Mouse (Mus musculus) retina, postnatal 7 days (tissue): ENCODE data around the gene Abhd14a.

Experiments used
- DNase-seq: peaks from one replicate; pipeline ENCODE4 v3.0.0-alpha.2; 2012; ENCODE audit warnings: low read depth, low spot score

The Abhd14a gene

GRCm38 (mm10) chr9:106452351-106452750 is 4.9 kb upstream of the Abhd14a start:
- DNase-seq = no peak

GRCm38 (mm10) chr9:106451899-106452298 is 4.4 kb upstream of the Abhd14a start:
- no peak for DNase-seq

GRCm38 (mm10) chr9:106451298-106451697 is 3.8 kb upstream of the Abhd14a start:
- DNase-seq = no peak

GRCm38 (mm10) chr9:106450661-106451060 is 3.2 kb upstream of the Abhd14a start:
- DNase-seq = no peak

GRCm38 (mm10) chr9:106449947-106450346 is 2.5 kb upstream of the Abhd14a start:
- no peak for DNase-seq

GRCm38 (mm10) chr9:106448498-106449031 is 1.1 kb upstream of the Abhd14a start:
- no peak for DNase-seq

GRCm38 (mm10) chr9:106447951-106448350 is 473 bp upstream of the Abhd14a start:
- no peak for DNase-seq

GRCm38 (mm10) chr9:106444836-106445235 is 2.6 kb downstream of the Abhd14a start:
- DNase-seq = no peak

- DNase-seq = no peak
These were observed 4.8 kb downstream of the Abhd14a start for GRCm38 (mm10) chr9:106442680-106443079.

GRCm38 (mm10) chr9:106436566-106436965 is 10.9 kb downstream of the Abhd14a start:
- no peak for DNase-seq

- no peak for DNase-seq
These were observed 14.1 kb downstream of the Abhd14a start for GRCm38 (mm10) chr9:106433389-106433788.

- no peak for DNase-seq
These were observed 17.5 kb downstream of the Abhd14a start for GRCm38 (mm10) chr9:106430015-106430264.

GRCm38 (mm10) chr9:106429221-106430014 is 18.1 kb downstream of the Abhd14a start, which contains the start of gene Rpl29:
Gene Rpl29, plus strand, starts transcription at chr9:106429454.
- DNase-seq = peak; percentile 94

- DNase-seq = no peak
These were observed 18.7 kb downstream of the Abhd14a start for GRCm38 (mm10) chr9:106428719-106429220.

GRCm38 (mm10) chr9:106421865-106422160 is 25.7 kb downstream of the Abhd14a start:
- DNase-seq = peak; percentile 82

- no peak for DNase-seq
These were observed 26.2 kb downstream of the Abhd14a start for GRCm38 (mm10) chr9:106421033-106421864.

- DNase-seq = no peak
These were observed 26.9 kb downstream of the Abhd14a start for GRCm38 (mm10) chr9:106420608-106421007.

- DNase-seq = no peak
These were observed 29.4 kb downstream of the Abhd14a start for GRCm38 (mm10) chr9:106417841-106418625.

GRCm38 (mm10) chr9:106416826-106417225 is 30.7 kb downstream of the Abhd14a start:
- no peak for DNase-seq

GRCm38 (mm10) chr9:106413606-106414005 is 33.9 kb downstream of the Abhd14a start:
- DNase-seq = no peak

- no peak for DNase-seq
These were observed 35.3 kb downstream of the Abhd14a start for GRCm38 (mm10) chr9:106412210-106412609.

GRCm38 (mm10) chr9:106411729-106412128 is 35.7 kb downstream of the Abhd14a start:
- no peak for DNase-seq
